ENCODE assay signal across 10 mouse cellular contexts in genomic region chr6:85187340-85188211, GRCm38 (mm10). TPM values are rescaled to one million over a fixed set of nuclear protein-coding genes. Genes with fewer than 3 reads are reported as not detected.
A peak's percentile ranks its signal among the peaks of the same experiment; 100 is the strongest.
DNase-seq lines count a peak whose midpoint lies in the region; ATAC-seq and TF ChIP-seq lines count a peak whose summit lies in the region.
"Had no signal": no experiment of that assay in that cellular context is flagged by ENCODE, and none has a peak within 500 bp of the region (broad histone marks: within the 10 kb centered on the region; RNA-seq: fewer than 3 reads in every experiment).

Emx1 (plus strand) TSS chr6:85187438.

- intact Hi-C loops in heart, postnatal 25 days (cut with DNase I) = no loop called here
- intact Hi-C loops in left cerebral cortex, postnatal 36 days (cut with DNase I) = no loop called here

- H3K27ac ChIP-seq in heart, embryonic 10.5 days = 0 out of 2 replicates have a peak within 1 kb of the TSS, but pooled peaks have one; percentile 26
- H3K27ac ChIP-seq in embryonic fibroblast, embryonic 13.5 days (ENCODE audit: insufficient read depth, low read length) = no peak within 1 kb of the TSS
- no peak within 1 kb of the TSS for H3K27ac ChIP-seq in intestine, postnatal 0 days (ENCODE audit: low read depth, low read length)
- H3K27ac ChIP-seq in midbrain, embryonic 10.5 days (replicated peaks) = peak within 1 kb of the TSS; percentile 38
- no peak within 1 kb of the TSS for H3K27ac ChIP-seq in stomach, postnatal 0 days (replicated peaks)

- peak within 1 kb of the TSS; percentile 67 for H3K4me2 ChIP-seq in intestine, postnatal 0 days (replicated peaks; ENCODE audit: low read depth)
- H3K4me2 ChIP-seq in stomach, postnatal 0 days (replicated peaks; ENCODE audit: low read depth) = peak within 1 kb of the TSS; percentile 53

- no peak for TF ChIP-seq POLR2A in embryonic fibroblast, embryonic 13.5 days (IDR thresholded peaks at IDR 0.05; ENCODE audit: low read depth, low read length)

- ATAC-seq in intestine, postnatal 0 days = peak; percentile 22; the same call in 1 of the 2 replicates
- ATAC-seq in stomach, postnatal 0 days (ENCODE audit: low FRiP score, low TSS enrichment) = peak; percentile 62
- no peak for ATAC-seq in megakaryocyte progenitor cell, adult 5-6 weeks (replicated peaks; ENCODE audit: poor library complexity)

- H3K36me3 ChIP-seq in heart, embryonic 10.5 days = no peaks in the 10 kb centered on the region
- no peaks in the 10 kb centered on the region for H3K36me3 ChIP-seq in intestine, postnatal 0 days (ENCODE audit: control insufficient read depth, insufficient read depth)
- H3K36me3 ChIP-seq in midbrain, embryonic 10.5 days = no peaks in the 10 kb centered on the region
- no peaks in the 10 kb centered on the region for H3K36me3 ChIP-seq in stomach, postnatal 0 days (ENCODE audit: control insufficient read depth, insufficient read depth, low read length)

- no peak for DNase-seq in heart, embryonic 10.5 days (ENCODE audit: low spot score)
- no peak for DNase-seq in heart, postnatal 25 days (ENCODE audit: low spot score)
- peak; percentile 78 to 87 for DNase-seq in left cerebral cortex, postnatal 36 days (ENCODE audit: low spot score in 2 of 2)
- DNase-seq in midbrain, embryonic 10.5 days (ENCODE audit: low spot score) = peak; percentile 76
- peak; percentile 70 for DNase-seq in stomach, postnatal 0 days (ENCODE audit: low spot score)

- H3K27me3 ChIP-seq in heart, embryonic 10.5 days (ENCODE audit: insufficient read depth, poor library complexity, severe bottlenecking) = peaks cover 97% of the 10 kb centered on the region
- peaks cover 78% of the 10 kb centered on the region for H3K27me3 ChIP-seq in intestine, postnatal 0 days (replicated peaks; ENCODE audit: control insufficient read depth, insufficient read depth, low read length)
- H3K27me3 ChIP-seq in midbrain, embryonic 10.5 days (ENCODE audit: low read depth, poor library complexity, severe bottlenecking) = peaks cover 99% of the 10 kb centered on the region
- H3K27me3 ChIP-seq in stomach, postnatal 0 days (ENCODE audit: control insufficient read depth, insufficient read depth, low read length) = peaks cover 35% of the 10 kb centered on the region

- no peak for TF ChIP-seq EP300 in stomach, postnatal 0 days (optimal IDR thresholded peaks at IDR 0.05)

- H3K4me1 ChIP-seq in heart, embryonic 10.5 days = peaks cover 41% of the 10 kb centered on the region
- H3K4me1 ChIP-seq in embryonic fibroblast, embryonic 13.5 days (ENCODE audit: control insufficient read depth, insufficient read depth, low read length) = no peaks in the 10 kb centered on the region
- no peaks in the 10 kb centered on the region; the same call in 1 of the 2 replicates for H3K4me1 ChIP-seq in intestine, postnatal 0 days (replicated peaks; ENCODE audit: control insufficient read depth, insufficient read depth, low read length)
- H3K4me1 ChIP-seq in midbrain, embryonic 10.5 days = peaks cover 54% of the 10 kb centered on the region
- H3K4me1 ChIP-seq in stomach, postnatal 0 days (replicated peaks; ENCODE audit: control insufficient read depth, insufficient read depth) = no peaks in the 10 kb centered on the region

- under 1% methylated on average over 78 of the region's 81 CpGs for WGBS in heart, embryonic 10.5 days
- WGBS in intestine, postnatal 0 days = under 1% methylated on average over 64 of the region's 81 CpGs
- WGBS in midbrain, embryonic 10.5 days = under 1% methylated on average over 81 of the region's 81 CpGs
- WGBS in stomach, postnatal 0 days = 1% methylated on average over 68 of the region's 81 CpGs

- H3K9me3 ChIP-seq in heart, embryonic 10.5 days = no peaks in the 10 kb centered on the region
- no peaks in the 10 kb centered on the region for H3K9me3 ChIP-seq in intestine, postnatal 0 days (ENCODE audit: control insufficient read depth)
- no peaks in the 10 kb centered on the region for H3K9me3 ChIP-seq in midbrain, embryonic 10.5 days (replicated peaks)
- no peaks in the 10 kb centered on the region for H3K9me3 ChIP-seq in stomach, postnatal 0 days (ENCODE audit: control insufficient read depth, low read length)

- TF ChIP-seq CTCF in embryonic fibroblast, embryonic 13.5 days (IDR thresholded peaks at IDR 0.05; ENCODE audit: borderline replicate concordance, insufficient read depth, low read length) = no peak
- TF ChIP-seq CTCF in intestine, postnatal 0 days (IDR thresholded peaks at IDR 0.05; ENCODE audit: low read depth) = no peak
- TF ChIP-seq CTCF in stomach, postnatal 0 days (IDR thresholded peaks at IDR 0.05; ENCODE audit: low read depth) = no peak

- H3K9ac ChIP-seq in intestine, postnatal 0 days (ENCODE audit: low read depth, low read length) = no peak within 1 kb of the TSS
- no peak within 1 kb of the TSS for H3K9ac ChIP-seq in stomach, postnatal 0 days (ENCODE audit: low read length)

- H3K4me3 ChIP-seq in heart, embryonic 10.5 days = peak within 1 kb of the TSS; percentile 61
- H3K4me3 ChIP-seq in embryonic fibroblast, embryonic 13.5 days (ENCODE audit: insufficient read depth, low read length) = 0 out of 2 replicates have a peak within 1 kb of the TSS, but pooled peaks have one; percentile 3
- peak within 1 kb of the TSS; percentile 38 for H3K4me3 ChIP-seq in intestine, postnatal 0 days (ENCODE audit: low read depth, low read length)
- H3K4me3 ChIP-seq in midbrain, embryonic 10.5 days = peak within 1 kb of the TSS; percentile 57
- peak within 1 kb of the TSS; percentile 35 for H3K4me3 ChIP-seq in stomach, postnatal 0 days (ENCODE audit: low read depth, low read length)

RNA-seq across cellular contexts. Expression of gene Emx1, which starts in this region (rescaled TPM):
- polyA plus RNA-seq in heart, embryonic 10.5 days (2016; fragmentation: Nextera tagmentation; extraction: Ambion mirVana) = 0.15 and 0.85 TPM in 2 replicates
- total RNA-seq in heart, postnatal 25 days (2021) = not detected
- polyA plus RNA-seq in embryonic fibroblast, embryonic 13.5 days (2011; ENCODE audit: insufficient read length, low read depth, missing spikeins) = not detected in 2 replicates
- polyA plus RNA-seq in intestine, postnatal 0 days (2015; fragmentation: Nextera tagmentation; extraction: Ambion mirVana) = not detected in 2 replicates
- 10 to 100 TPM; 34.2 to 45.2 TPM for total RNA-seq in left cerebral cortex, postnatal 36 days (2021)
- 2.2 and 3.5 TPM in 2 replicates for polyA plus RNA-seq in midbrain, embryonic 10.5 days (2016; fragmentation: Nextera tagmentation; extraction: Ambion mirVana)
- polyA plus RNA-seq in stomach, postnatal 0 days (2015; fragmentation: Nextera tagmentation; extraction: Ambion mirVana) = not detected in 2 replicates
- total RNA-seq in megakaryocyte progenitor cell, adult 5-6 weeks (2015) = not detected in 2 replicates
- not detected in 2 replicates for total RNA-seq in megakaryocyte progenitor cell, adult 5-6 weeks (2017)
- total RNA-seq: heart, postnatal 14 days; MEL had no signal

Comparison
In these comparisons a context has a peak if more than half of its experiments do, and no peak if none do; other contexts are left out.
1. RNA of gene Emx1 (total RNA-seq): 34.2 to 45.2 TPM in left cerebral cortex, postnatal 36 days; not detected in heart, postnatal 25 days and not detected in megakaryocyte progenitor cell, adult 5-6 weeks; every median in the first group is over 10 times any median in the second.
2. Peak in ATAC-seq, H3K4me3 ChIP-seq and H3K4me2 ChIP-seq in intestine, postnatal 0 days; RNA of the gene not detected or under 1 TPM.
3. Peak in DNase-seq, ATAC-seq, H3K4me3 ChIP-seq and H3K4me2 ChIP-seq in stomach, postnatal 0 days; RNA of the gene not detected or under 1 TPM.
4. DNase-seq: peak in left cerebral cortex, postnatal 36 days (2 of 2) and midbrain, embryonic 10.5 days (single experiment); none in heart, embryonic 10.5 days (single experiment) and heart, postnatal 25 days (single experiment).
5. H3K27ac ChIP-seq: peak in heart, embryonic 10.5 days (single experiment) and midbrain, embryonic 10.5 days (single experiment); none in embryonic fibroblast, embryonic 13.5 days (single experiment), intestine, postnatal 0 days (single experiment) and stomach, postnatal 0 days (single experiment).
6. H3K4me3 ChIP-seq: peak in every context shown above with its lines; median percentile 61 in heart, embryonic 10.5 days; 57 in midbrain, embryonic 10.5 days; 38 in intestine, postnatal 0 days; 35 in stomach, postnatal 0 days; 3 in embryonic fibroblast, embryonic 13.5 days.